Mouse (Mus musculus) naive thymus-derived CD4-positive, alpha-beta T cell, adult 2 months (primary cell): ENCODE measurements around the gene Pip4k2c.
"Not testable (repeated sequence)": the region's sequence is repeated elsewhere in the genome, so short reads cannot be mapped to it uniquely, and the experiment has no call there.

ENCODE experiments used
- DNase-seq: peaks from one replicate; pipeline ENCODE4 v3.0.0-alpha.2; 2011; ENCODE audit warnings: low read depth

Gene Pip4k2c

DNA sequence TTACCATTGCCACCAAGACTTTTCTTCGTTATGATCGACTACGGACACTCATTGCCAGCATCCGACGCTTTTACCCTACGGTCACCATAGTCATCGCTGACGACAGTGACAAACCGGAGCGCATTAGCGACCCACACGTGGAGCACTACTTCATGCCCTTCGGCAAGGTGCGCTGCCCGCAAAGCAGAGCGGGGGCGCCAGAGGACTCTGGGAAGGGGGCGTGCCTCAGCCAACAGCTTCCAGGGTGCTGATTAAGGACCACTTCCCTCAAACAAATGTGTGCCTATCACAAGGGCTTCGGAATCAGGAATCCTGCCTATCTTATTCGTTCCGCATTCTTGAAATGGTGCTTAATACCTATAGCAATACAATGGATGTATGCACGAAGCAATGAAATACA lies 41.4 kb downstream of the Pip4k2c start:
- DNase-seq = peak; percentile 56

GRCm38 (mm10) chr10:127167614-127168192 lies 43.7 kb downstream of the Pip4k2c start:
- DNase-seq = no peak

GRCm38 (mm10) chr10:127166771-127167613 lies 44.4 kb downstream of the Pip4k2c start:
- peak; percentile 49 for DNase-seq

- DNase-seq = peak; percentile 80
Measured at GRCm38 (mm10) chr10:127166404-127166715, 45.0 kb downstream of the Pip4k2c start.

DNA sequence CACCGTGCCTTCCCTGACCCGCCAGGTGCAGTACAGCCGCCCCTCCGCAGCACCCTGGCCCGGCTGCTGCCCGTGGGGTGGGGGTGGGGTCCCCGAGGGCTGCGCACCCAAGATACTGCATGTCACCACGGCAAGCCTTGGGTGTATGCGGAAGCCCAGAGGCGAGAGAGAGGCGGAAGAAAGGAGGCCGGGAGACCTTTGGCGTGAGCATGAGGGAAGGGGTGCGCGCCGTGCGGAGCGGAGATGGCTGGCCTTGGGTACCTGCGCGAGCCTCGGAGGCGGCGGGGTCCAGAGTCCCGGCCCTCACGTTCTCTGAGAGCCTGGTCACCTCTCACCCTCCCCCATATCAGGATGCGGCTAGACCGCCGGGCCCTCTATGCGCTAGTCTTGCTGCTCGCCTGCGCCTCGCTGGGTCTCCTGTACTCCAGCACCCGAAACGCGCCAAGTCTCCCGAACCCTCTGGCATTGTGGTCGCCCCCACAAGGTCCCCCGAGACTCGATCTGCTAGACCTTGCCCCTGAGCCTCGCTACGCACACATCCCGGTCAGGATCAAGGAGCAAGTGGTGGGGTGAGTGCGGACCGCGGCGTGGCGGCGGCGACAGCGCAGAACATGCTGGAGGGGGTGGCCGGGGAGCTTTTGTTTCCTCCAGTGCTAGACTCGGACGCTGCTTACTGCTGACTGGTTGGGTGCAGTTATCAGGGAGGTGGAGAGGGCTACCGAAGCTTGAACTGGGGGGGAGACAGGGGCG lies 45.6 kb downstream of the Pip4k2c start:
- DNase-seq = peak; percentile 90

DNA sequence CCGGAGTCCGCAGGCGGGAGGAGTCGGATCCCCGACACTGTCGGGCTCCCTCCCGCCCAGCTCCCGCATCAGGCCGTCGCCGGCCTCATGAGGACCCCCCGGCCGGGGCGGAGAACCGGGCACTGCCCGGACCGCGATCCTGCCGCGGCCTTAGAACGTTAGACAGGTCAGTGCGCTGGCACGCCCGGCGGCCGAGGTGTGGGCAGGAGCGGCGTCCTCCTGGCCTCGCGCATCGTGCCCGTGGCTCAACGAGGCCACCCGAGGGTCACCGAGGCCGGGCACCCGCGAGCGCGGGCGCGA lies 46.1 kb downstream of the Pip4k2c start:
- DNase-seq = no peak

GRCm38 (mm10) chr10:127164631-127165353 lies 46.6 kb downstream of the Pip4k2c start, which contains the start of gene B4galnt1:
Gene B4galnt1, plus strand, starts transcription at chr10:127165225.
- DNase-seq = peak; percentile 94

- DNase-seq = no peak
Measured at GRCm38 (mm10) chr10:127164190-127164589, 47.2 kb downstream of the Pip4k2c start.

GRCm38 (mm10) chr10:127162771-127163261 lies 48.6 kb downstream of the Pip4k2c start:
- DNase-seq = peak; percentile 95

DNA sequence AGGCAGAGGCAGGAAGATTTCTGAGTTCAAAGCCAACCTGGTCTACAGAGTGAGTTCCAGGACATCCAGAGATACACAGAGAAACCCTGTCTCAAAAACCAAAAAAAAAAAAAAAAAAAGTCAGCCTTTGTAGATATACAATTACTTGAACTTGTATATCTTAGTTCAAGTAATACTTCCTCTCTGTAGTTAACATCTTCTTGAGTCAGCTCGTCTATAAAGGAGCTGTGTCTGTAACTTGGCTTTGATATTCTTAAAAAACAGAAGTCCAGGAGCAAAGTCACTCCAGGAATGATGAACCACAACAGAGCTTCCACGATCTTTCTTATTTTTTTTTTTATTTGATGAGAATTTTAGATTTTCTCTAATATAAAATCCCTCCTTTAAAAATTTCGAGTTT lies 50.7 kb downstream of the Pip4k2c start:
- no peak for DNase-seq

DNA sequence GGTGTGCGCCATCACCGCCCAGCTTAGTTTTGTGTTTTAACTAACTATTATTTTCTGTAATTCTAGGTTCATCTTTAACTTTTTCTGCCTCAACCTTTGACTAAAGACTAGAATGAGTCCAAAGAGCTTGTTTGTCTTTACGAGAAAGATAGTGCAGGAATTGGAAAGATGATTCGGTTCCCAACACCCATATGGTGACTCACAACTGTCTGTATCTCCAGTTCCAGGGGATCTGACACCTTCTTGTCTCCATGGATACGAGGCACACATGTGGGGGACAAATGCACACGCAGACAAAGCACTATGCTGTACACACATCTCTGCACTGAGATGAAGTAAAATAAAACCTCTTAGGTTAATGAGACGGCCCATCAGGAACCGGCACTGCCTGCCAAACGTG lies 51.3 kb downstream of the Pip4k2c start:
- DNase-seq = no peak

GRCm38 (mm10) chr10:127158471-127158870 lies 52.9 kb downstream of the Pip4k2c start:
- no peak for DNase-seq

DNA sequence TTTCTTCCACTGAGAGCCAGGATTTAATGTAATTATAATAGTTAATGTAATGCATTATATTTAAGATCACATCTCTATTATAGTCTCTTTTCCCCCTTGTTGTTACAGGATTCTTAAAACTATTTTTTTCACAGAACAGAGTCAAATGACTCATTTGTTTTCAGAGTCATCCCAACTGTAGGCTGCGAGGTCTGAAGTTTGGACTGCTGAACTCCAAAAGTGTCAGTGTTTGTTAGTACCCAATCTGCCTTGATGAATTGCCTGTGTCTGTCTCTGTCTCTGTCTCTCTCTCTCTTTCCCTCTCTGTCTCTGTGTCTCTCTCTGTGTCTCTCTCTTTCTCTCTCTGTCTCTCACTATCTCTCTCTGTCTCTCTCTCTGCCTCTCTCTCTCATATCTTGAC lies 54.9 kb downstream of the Pip4k2c start:
- no peak for DNase-seq

DNA sequence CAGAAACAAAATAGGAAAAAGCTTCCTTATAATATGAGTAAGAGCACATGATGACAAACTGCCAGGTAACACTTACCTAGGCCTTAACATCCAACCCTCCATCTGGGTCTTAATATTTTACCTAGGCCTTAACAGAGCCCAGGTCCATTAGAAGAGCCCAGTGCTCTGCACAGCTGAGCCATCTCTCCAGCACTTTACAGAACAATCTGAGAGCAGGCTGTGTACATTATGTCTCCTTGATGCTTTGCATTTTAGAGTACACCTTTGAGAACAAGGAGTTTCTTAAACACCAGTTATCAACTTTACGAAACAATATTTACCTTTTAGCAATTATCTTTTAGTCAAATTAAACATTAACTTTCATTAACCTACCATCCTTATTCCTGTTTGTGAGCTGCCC lies 55.3 kb downstream of the Pip4k2c start:
- no peak for DNase-seq

GRCm38 (mm10) chr10:127154652-127155051 lies 56.7 kb downstream of the Pip4k2c start:
- DNase-seq = no peak

DNA sequence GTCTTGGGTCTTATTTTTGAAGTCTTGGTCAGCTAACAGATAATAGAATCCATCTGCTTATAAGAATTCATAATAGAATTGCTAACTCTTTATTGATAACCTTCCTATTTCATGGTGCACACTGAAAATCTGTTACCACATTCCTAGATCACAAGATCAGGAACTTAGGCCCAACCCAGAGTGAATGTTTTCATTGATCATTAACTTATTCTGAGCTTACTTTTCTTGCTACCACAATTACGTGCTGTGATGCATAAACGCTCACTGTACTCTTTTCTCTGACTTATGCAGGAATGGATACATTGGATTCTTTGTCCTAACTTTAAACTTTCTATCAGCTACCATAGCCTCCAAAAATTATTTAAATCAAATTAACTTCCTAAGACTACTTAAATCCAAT lies 57.1 kb downstream of the Pip4k2c start:
- no peak for DNase-seq

DNA sequence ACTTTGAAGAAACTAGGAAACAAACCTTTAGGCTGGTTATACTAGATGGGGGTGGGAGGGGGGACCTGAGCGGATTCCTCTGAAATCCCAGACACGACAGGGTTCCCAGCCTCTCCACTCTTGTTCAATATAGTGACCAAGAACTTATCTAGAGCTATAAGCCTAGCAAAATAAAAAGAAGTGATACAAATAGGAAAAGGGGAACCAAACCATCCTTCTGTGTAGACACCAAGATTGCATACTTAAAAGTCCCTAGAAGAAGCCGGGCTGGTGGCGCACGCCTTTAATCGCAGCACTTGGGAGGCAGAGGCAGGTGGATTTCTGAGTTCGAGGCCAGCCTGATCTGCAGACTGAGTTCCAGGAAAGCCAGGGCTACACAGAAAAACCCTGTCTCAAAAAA lies 58.1 kb downstream of the Pip4k2c start:
- no peak for DNase-seq

DNA sequence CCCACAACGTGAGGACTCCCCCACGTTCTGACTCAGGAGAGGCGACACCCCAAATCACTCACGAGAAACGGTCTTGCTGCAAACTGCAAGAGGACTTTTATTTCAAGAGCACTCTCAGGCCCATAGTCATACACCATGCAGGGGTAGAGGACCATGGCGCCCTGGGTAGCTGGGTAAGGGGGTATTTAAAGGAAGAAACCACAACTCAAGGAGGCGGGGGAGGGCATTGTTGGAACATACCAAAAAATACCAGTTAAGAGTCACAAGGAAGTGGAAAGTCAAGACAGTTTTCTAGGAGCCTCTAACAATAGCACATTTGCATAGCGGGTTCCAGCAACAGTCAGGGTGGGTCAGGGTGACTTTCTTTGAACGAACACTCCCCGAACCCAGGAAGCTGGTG lies 58.8 kb downstream of the Pip4k2c start:
- not testable (repeated sequence) for DNase-seq

- not testable (repeated sequence) for DNase-seq
Measured at GRCm38 (mm10) chr10:127151233-127151632, 60.2 kb downstream of the Pip4k2c start.

DNA sequence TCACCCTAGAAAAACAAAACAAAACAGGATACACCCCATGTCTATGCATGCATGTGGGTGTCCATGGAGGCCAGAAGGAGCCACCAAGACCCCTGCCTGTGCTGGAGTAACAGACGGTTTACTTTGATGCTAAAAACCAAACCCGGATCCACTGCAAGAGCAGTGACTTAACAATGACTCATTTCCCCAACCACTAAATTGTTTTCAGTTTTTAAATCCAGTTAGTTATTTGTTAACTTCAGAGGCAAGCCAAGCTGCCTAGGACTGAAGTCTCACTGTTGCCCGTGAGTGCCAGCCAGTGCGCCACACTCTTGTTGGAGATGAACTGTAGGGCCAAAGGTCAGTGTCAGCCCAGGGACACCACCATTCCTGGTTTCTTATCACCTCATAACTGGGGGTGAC lies 60.9 kb downstream of the Pip4k2c start:
- peak; percentile 51 for DNase-seq

DNA sequence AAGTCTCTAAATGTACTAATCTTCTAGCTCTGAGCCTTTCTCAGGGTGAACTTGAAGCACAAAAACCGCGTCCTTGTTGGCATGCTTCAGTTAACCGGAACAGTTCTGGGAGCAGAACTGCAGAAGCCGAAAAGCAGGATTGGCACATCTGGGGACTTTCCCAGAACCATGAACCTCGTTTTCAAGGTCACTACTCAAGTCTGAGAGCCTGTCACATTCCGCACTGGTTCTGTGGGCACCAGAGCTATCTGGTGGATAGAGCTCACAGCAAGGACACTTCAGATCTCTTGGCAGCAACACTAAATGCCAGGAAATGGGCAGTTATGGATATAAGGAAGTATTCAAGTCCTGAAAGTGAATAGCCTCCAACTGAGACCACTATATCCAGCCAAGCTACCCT lies 64.2 kb downstream of the Pip4k2c start:
- no peak for DNase-seq
